Mouse (Mus musculus): Measurements from ENCODE around the gene Fgf10.

Fgf10 gene

DNA sequence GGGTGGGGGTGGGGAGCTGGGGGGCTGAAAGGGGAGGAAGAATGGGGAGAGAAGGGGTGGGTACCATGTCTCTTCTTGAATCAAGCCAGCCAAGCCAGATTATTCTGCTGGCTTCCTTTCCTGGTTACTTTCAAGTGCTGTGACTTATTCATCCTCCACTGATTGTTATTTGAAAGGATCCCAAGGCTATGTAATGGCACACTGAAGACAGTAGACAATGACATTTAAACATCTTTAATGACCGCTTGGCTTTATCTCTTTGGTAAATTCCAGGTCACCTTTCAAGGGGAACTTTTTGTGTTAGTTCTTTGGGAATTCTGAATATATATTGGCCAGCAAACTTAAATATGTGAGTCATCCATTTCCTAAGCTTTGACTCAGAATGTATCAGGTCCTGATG is 47.1 kb downstream of the Fgf10 start:
- no peak for DNase-seq (ENCODE audit: low spot score in 2 of 2)

GRCm38 (mm10) chr13:118718396-118718795 is 48.8 kb downstream of the Fgf10 start:
- no peak for DNase-seq (ENCODE audit: low spot score in 2 of 2)

- no peak for DNase-seq (ENCODE audit: low spot score in 2 of 2)
Observed at GRCm38 (mm10) chr13:118721668-118722067, 52.1 kb downstream of the Fgf10 start.

- DNase-seq (ENCODE audit: low spot score in 2 of 2): peak in 1 of 2 experiments; percentile 7
Observed at GRCm38 (mm10) chr13:118731850-118732552, 62.4 kb downstream of the Fgf10 start.

DNA sequence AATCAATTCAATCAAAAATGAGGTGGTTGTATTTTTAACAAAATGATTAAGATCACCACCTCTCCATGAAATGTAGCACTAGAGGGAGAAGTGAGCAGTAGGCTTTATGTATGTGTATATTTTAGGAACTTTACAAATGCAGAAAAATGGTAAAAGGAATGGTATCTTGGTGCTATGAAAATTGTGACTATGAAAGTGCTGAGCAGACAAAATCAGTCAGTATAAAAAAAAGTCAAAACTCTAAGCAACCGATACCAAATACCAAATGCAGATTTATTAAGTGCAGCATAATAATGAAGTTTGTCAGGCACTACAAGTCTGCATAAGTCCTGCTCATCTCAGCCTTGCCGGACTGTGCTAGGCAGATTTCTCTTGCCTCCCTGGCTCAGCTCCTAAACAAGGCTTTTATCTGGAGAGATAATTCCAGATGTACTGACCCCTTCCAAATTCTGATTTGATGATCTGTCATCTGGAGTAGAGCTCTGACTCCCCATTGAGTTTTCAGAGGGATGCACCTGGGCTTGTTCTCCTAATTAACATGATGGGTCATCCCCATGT is 70.3 kb downstream of the Fgf10 start:
- no peak for DNase-seq (ENCODE audit: low spot score in 2 of 2)

GRCm38 (mm10) chr13:118742788-118743187 is 73.2 kb downstream of the Fgf10 start:
- no peak for DNase-seq (ENCODE audit: low spot score in 2 of 2)

DNA sequence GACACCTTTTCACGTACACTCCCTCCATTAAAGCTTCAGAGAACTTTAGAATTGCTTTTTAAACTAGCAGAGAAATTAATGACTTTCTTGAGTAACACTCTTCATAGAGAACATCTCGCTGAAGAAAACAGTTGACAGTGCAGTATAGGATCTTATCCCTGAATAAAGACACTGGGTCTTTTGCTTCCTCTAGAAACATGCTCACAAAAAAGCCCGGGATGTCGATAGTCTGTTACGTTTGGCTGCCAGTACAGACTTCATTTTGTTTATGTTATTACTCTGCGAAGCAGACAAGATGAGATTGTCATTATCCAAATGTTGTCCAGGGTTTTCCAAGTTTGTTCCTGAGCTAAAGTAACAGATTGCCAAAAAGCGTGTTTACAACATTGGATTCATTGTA is 75.2 kb downstream of the Fgf10 start:
- DNase-seq (ENCODE audit: low spot score in 2 of 2): no peak

- DNase-seq (ENCODE audit: low spot score in 2 of 2): no peak
Observed at GRCm38 (mm10) chr13:118746427-118746826, 76.8 kb downstream of the Fgf10 start.

- no peak for DNase-seq (ENCODE audit: low spot score in 2 of 2)
Observed at GRCm38 (mm10) chr13:118754024-118754423, 84.4 kb downstream of the Fgf10 start.

DNA sequence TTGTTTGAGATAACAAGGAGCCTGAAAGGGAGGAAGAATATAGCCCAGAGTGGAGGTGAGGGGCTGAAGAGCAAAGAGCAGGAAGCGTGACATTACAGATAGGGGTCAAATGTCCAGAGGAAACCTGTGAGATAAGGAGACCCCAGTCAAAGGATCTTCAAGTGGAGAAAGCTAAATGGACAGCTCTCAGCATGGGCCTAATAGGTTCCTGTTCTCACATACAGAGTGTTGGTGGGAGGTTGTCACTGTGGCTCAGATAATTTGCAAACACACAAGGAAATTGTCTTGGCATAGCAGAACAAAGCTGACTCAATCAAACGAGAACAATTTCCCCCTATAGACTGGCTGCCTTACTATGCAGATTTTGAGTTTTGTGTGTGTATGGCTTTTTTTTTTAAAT is 89.4 kb downstream of the Fgf10 start:
- no peak for DNase-seq (ENCODE audit: low spot score in 2 of 2)

DNA sequence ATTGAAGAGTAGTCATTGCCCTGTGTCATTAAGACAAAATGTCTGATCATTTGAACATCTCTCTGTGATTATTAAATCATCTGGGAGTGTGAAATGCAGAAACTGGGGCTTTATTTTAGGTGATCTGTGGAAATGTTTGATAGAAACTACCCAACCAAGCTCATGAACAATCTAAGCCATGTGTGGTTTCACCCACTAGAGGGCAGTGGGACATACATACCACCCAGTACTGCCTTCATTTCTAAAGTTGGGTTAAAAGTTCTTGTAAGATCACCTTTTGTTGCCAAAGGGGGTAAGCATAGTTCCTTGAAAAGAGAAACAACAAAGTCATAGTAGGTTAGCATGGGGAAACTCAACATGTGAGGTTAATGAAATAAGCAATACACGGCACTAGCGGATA is 93.4 kb downstream of the Fgf10 start:
- no peak for DNase-seq (ENCODE audit: low spot score in 2 of 2)

DNA sequence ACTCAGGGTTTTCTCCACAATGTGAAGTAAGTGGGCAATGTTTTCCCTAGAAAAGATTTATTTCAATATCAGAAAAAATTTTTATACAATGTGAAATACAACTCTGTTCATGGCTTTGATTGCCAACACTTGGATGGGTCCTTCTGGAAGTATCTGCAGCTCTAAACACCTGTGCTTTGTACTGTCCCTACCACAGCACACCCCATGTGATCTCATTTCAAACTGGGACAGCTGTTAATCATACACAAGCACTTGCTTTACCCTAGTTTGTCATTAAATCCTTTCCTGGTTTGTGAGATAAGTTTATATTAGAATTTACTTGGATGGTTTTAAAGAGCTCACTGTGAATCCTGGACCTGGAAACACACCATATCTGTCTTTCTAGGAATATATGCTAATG is 102.6 kb downstream of the Fgf10 start:
- DNase-seq (ENCODE audit: low spot score in 2 of 2): no peak

DNA sequence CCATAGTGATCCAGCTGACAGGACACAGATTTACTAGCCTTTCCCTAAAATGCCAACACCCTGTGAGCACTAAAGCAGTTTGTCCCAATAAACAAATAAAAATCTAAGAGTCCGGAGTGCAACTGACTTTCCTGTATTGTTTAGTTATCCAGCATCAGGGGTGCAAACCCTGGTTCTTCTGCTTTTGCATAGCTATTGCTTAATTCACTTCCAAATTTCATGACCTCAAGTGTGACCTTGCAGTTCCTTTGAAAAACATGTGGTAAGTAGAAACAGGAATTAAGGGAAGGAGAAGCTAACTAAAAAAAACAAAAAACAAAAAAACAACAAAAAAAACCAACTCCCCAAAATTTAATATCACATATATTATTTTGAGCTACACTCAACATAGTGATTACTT is 105.6 kb downstream of the Fgf10 start:
- DNase-seq (ENCODE audit: low spot score in 2 of 2): no peak

DNA sequence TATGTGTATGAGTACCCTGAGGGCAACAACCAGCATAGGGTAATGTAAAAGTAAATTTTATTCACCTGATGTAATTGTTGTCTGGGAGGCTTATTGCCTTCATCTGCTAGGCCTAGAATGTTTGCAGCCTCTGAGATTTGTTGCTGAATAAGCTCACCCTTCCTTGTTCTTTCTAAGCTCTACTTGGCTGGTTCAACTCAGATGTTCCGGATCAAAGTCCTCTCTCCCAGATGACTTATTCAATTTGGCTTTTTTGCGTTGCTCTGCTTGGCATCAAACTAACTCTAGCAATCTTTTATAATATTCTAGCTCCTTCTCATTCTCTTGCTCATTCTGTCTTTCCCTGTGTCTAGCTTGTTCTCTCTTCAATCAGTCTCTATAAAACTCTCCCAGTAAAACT is 109.6 kb downstream of the Fgf10 start:
- no peak for DNase-seq (ENCODE audit: low spot score in 2 of 2)

DNA sequence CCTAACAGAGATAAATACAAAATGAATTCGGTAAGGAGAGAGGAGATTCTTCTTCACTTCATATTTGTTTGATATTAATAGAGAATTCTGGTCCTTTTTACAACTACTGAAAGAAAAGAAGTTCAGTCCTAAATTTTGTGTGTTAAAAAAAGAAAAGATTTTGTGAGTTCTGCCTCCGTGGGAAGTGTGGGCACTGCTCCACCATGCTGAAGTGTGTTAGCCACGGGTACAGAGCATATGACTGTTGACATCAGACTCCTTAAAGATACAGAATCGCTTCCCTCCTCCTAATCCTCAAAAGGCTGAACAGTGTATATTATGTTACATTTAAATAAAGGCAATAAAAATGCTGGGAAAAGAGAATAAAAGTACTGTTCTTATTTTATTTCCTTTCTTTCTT is 122.2 kb downstream of the Fgf10 start:
- peak; percentile 40 to 50 for DNase-seq (ENCODE audit: low spot score in 2 of 2)

- DNase-seq (ENCODE audit: low spot score in 2 of 2): no peak
Observed at GRCm38 (mm10) chr13:118792198-118792597, 122.6 kb downstream of the Fgf10 start.

GRCm38 (mm10) chr13:118800176-118800575 is 130.6 kb downstream of the Fgf10 start:
- no peak for DNase-seq (ENCODE audit: low spot score in 2 of 2)

DNA sequence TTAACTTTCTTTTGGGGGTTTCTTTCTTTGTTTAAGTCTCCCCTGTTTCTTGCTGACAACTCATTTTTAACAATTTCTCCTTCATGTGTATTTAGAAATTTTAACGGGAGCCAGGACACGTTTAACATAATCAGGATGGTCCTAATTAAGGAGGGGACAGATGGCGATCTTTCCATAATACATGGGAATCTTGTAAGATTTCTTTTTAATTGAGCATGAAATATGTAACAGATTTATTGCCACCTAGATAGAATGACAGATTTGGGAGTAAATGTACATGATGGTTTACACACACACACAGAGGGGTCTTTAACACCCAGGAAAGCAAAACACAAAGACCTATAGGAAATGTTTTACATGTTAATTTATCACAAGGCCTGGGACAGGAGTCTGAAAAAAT is 137.1 kb downstream of the Fgf10 start:
- DNase-seq (ENCODE audit: low spot score in 2 of 2): no peak

GRCm38 (mm10) chr13:118819785-118820184 is 150.2 kb downstream of the Fgf10 start:
- no peak for DNase-seq (ENCODE audit: low spot score in 2 of 2)

GRCm38 (mm10) chr13:118823113-118823512 is 153.5 kb downstream of the Fgf10 start:
- no peak for DNase-seq (ENCODE audit: low spot score in 2 of 2)

- DNase-seq (ENCODE audit: low spot score in 2 of 2): no peak
Observed at GRCm38 (mm10) chr13:118825102-118825501, 155.5 kb downstream of the Fgf10 start.

- DNase-seq (ENCODE audit: low spot score in 2 of 2): no peak
Observed at GRCm38 (mm10) chr13:118828604-118829381, 159.2 kb downstream of the Fgf10 start.

- no peak for DNase-seq (ENCODE audit: low spot score in 2 of 2)
Observed at GRCm38 (mm10) chr13:118834021-118834420, 164.4 kb downstream of the Fgf10 start.
